Mouse (Mus musculus) bone marrow, adult 2 months (tissue): Measurements from ENCODE around the gene Ascc1. TPM values are rescaled to one million over a fixed set of nuclear protein-coding genes. Genes with fewer than 3 reads are reported as not detected.

Experiments
- H3K27ac ChIP-seq: fragments of 200-500 bp; 2 replicates; pipeline ENCODE4 v1.5.1; 2012; ENCODE audit warnings: low read depth, mild to moderate bottlenecking, control low read depth, inconsistent platforms, low read length; ENCODE audit not compliant: control insufficient read depth, poor library complexity, insufficient read depth
- H3K4me1 ChIP-seq: fragments of 200-500 bp; 2 replicates; pipeline ENCODE4 v1.6.1; 2011; ENCODE audit warnings: low read length; ENCODE audit not compliant: control insufficient read depth, insufficient read depth
- H3K4me3 ChIP-seq: fragments of 200-500 bp; replicated peaks from 2 replicates; pipeline ENCODE3; 2011; ENCODE audit warnings: mild to moderate bottlenecking, low read depth, low read length, control low read depth; ENCODE audit not compliant: control insufficient read depth
- CTCF ChIP-seq: fragments of 200-500 bp; IDR thresholded peaks from 2 replicates; pipeline ENCODE4 v1.5.1; 2011; ENCODE audit warnings: low read length, control low read depth; ENCODE audit not compliant: control insufficient read depth, insufficient read depth
- POLR2A ChIP-seq: fragments of 200-500 bp; IDR thresholded peaks from 2 replicates; pipeline ENCODE4 v1.6.1; 2011; ENCODE audit warnings: low read depth, mild to moderate bottlenecking, control low read depth, low read length, borderline replicate concordance; ENCODE audit not compliant: control insufficient read depth
- whole genome bisulfite sequencing: fragments of 180-500 bp; shearing (Covaris S2); methylation state at CpG from one replicate; pipeline ENCODE4 v1.1.7; 2018; 5-methylcytosine and 5-hydroxymethylcytosine counted together
- polyA plus RNA-seq: library from polyadenylated mRNA; stranded (reverse); fragments of >200 nt; gene quantifications from 2 replicates; pipeline ENCODE4 v1.2.4, GENCODE M21; 2011; ENCODE audit warnings: low replicate concordance; ENCODE audit not compliant: missing spikeins, insufficient read depth, insufficient read length

The Ascc1 gene
- polyA plus RNA-seq, 1 experiment, result 18.6 TPM

GRCm38 (mm10) chr10:60062173-60062572, 59.6 kb downstream of the Ascc1 start:
- Histone ChIP-seq H3K27ac (no peak overlapping the region), H3K4me3 (no peak overlapping the region), H3K4me1 (no peaks in the 10 kb centered on the region)
- no peak for TF ChIP-seq CTCF
- TF ChIP-seq POLR2A, result no peak
- 77% methylated on average over 5 of the region's 5 CpGs for WGBS

- Histone ChIP-seq H3K4me3 (no peak overlapping the region), H3K4me1 (no peaks in the 10 kb centered on the region), H3K27ac (no peak overlapping the region)
- 82% methylated on average over 5 of the region's 5 CpGs for WGBS
- TF ChIP-seq POLR2A, result no peak
- TF ChIP-seq CTCF, result no peak
These were observed 60.3 kb downstream of the Ascc1 start for GRCm38 (mm10) chr10:60062931-60063330.

- no peaks in the 10 kb centered on the region for H3K4me1 ChIP-seq
- WGBS, result 85% methylated on average over 3 of the region's 3 CpGs
- no peak overlapping the region for H3K27ac ChIP-seq
- H3K4me3 ChIP-seq, result no peak overlapping the region
- peak; percentile 67; the same call in 1 of the 2 replicates for TF ChIP-seq CTCF
- no peak for TF ChIP-seq POLR2A
These were observed 63.9 kb downstream of the Ascc1 start for GRCm38 (mm10) chr10:60066524-60066923.

GRCm38 (mm10) chr10:60075159-60075558, 72.6 kb downstream of the Ascc1 start:
- TF ChIP-seq POLR2A (no peak), CTCF (no peak)
- 90% methylated on average over 1 of the region's 1 CpGs for WGBS
- Histone ChIP-seq H3K27ac (no peak overlapping the region), H3K4me1 (peaks cover 9% of the 10 kb centered on the region), H3K4me3 (no peak overlapping the region)

- WGBS, result 86% methylated on average over 7 of the region's 7 CpGs
- TF ChIP-seq CTCF (no peak), POLR2A (no peak)
- no peak overlapping the region for H3K4me3 ChIP-seq
- peaks cover 13% of the 10 kb centered on the region for H3K4me1 ChIP-seq
- no peak overlapping the region; the same call in none of the 2 replicates for H3K27ac ChIP-seq
These were observed 74.6 kb downstream of the Ascc1 start for GRCm38 (mm10) chr10:60077226-60077625.

- Histone ChIP-seq H3K4me1 (peaks cover 14% of the 10 kb centered on the region), H3K4me3 (no peak overlapping the region)
These were observed 75.3 kb downstream of the Ascc1 start for GRCm38 (mm10) chr10:60077736-60078560.

GRCm38 (mm10) chr10:60078561-60078917, 75.9 kb downstream of the Ascc1 start:
- 28% methylated on average over 5 of the region's 5 CpGs for WGBS
- no peak for TF ChIP-seq CTCF
- no peak overlapping the region for H3K4me3 ChIP-seq
- peak overlapping the region; percentile 60 for H3K27ac ChIP-seq
- peaks cover 14% of the 10 kb centered on the region for H3K4me1 ChIP-seq

More at GRCm38 (mm10) chr10:60077736-60078560, 75.3 kb downstream of the Ascc1 start:
- 57% methylated on average over 18 of the region's 18 CpGs for whole genome bisulfite sequencing
- peak overlapping the region; percentile 60 for H3K27ac ChIP-seq
- TF ChIP-seq CTCF (no peak), POLR2A (no peak)

- no peak overlapping the region for H3K4me3 ChIP-seq
- H3K4me1 ChIP-seq, result peaks cover 14% of the 10 kb centered on the region
- no peak overlapping the region for H3K27ac ChIP-seq
- TF ChIP-seq POLR2A (no peak), CTCF (no peak)
- WGBS, result 43% methylated on average over 3 of the region's 3 CpGs
These were observed 77.6 kb downstream of the Ascc1 start for GRCm38 (mm10) chr10:60080171-60080570.
